Mouse (Mus musculus) layer of hippocampus, adult 2 months (tissue): Measurements from ENCODE around the gene Sh3bp2. TPM values are rescaled to one million over a fixed set of nuclear protein-coding genes. Genes with fewer than 3 reads are reported as not detected.

Experiments used
- DNase-seq, 2 experiments: peaks; one replicate each; pipeline ENCODE4 v3.0.0; 2022; ENCODE audit warnings: low spot score in 2 of 2
- H3K27ac ChIP-seq: fragments of 200-600 bp; 2 replicates; pipeline ENCODE4 v1.8.1; 2022
- H3K4me3 ChIP-seq: fragments of 200-600 bp; 2 replicates; pipeline ENCODE4 v1.8.1; 2022; ENCODE audit warnings: mild to moderate bottlenecking
- CTCF ChIP-seq: fragments of 200-600 bp; conservative IDR thresholded peaks from 2 replicates; pipeline ENCODE4 v1.8.1; 2022; ENCODE audit warnings: antibody characterized with exemption, mild to moderate bottlenecking, moderate library complexity
- total RNA-seq, 2 experiments: library from RNA; stranded (reverse); gene quantifications; 2 replicates each; pipeline ENCODE4 v1.2.3; 2021

The Sh3bp2 gene
- total RNA-seq, 2 experiments from 2014 or later: 3.3 to 6.6 TPM

DNA sequence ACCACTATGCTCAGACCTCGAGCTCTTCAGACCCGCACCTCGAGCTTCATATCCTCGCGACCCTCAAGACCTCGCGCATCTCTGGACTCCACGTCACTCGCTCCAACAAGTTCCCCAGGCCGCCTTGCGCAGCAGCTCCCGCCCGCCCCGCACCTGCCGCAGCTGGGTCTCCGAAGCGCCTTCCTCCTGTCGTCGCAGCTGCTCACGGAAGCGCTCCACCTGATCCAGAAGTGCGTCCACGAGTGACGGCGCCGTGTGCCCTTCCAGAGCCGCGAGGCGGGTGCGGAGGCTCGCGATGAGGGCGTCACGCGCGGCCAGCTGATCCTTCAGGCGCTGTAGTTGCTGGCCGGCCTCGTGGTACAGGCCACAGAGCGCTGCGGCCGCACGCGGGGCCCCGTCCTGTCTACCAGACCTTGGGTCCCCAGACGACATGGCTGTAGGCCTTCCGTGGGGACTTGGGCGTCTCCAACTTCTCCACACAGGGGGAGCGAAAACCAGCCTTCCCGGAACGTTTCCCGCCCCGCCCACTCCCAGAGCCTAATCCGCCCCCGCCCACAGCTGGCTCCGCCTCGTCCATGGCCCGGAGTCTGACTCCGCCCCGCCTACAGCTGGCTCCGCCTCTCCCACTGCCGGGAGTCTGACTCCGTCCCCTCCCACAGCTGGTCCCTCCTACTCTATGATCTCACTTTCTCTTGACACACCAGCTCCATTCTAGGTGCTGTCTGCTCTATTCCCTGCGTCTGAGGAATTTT is 12.0 kb upstream of the Sh3bp2 start, which contains the start of gene Tnip2:
Gene Tnip2, minus strand, starts transcription at position 526 of the 752 bp plus-strand sequence.
- Histone ChIP-seq H3K27ac (peak within 1 kb of the TSS; percentile 85), H3K4me3 (peak within 1 kb of the TSS; percentile 87)
- no peak for TF ChIP-seq CTCF
- peak; percentile 91 to 93 for DNase-seq

DNA sequence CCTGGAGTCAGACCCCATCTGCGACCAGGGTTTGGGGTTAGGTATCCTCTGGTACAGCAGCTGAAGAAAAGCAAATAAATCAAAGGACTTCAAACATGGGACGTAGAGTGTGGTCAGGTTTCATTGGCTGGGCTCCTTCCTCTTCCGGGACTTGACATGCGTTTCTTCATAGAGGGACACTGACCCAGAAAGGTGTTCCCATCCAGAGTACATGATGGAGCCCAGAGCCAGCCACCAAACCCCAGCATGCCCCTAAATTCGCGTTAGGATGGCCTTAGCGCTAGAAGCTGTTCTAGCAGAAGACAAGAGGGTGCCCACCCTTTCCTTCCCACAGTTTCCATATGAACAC is 11.4 kb upstream of the Sh3bp2 start:
- Histone ChIP-seq H3K27ac (peak overlapping the region; percentile 85), H3K4me3 (peak overlapping the region; percentile 87)
- TF ChIP-seq CTCF: no peak
- no peak for DNase-seq

DNA sequence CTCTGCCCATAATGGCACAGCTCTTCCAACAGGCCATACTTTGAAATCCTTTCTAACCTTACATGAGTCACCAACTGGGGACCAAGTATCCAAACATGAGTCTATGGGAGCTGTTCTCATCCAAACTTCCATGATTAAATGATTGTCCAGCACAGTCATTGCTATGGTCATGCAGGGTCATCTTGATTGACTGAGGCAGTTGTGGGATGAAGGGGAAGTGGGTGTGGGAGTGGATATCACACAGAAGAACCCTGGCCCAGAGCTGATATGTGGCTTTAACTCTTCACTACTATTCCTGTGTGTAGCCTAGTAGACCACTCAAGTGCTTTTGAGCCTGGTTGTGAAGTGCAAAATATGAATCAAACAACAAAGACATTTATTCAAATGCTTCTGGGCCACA is 10.5 kb upstream of the Sh3bp2 start:
- H3K27ac ChIP-seq: no peak overlapping the region
- no peak for DNase-seq
- no peak for TF ChIP-seq CTCF
- no peak overlapping the region for H3K4me3 ChIP-seq

DNA sequence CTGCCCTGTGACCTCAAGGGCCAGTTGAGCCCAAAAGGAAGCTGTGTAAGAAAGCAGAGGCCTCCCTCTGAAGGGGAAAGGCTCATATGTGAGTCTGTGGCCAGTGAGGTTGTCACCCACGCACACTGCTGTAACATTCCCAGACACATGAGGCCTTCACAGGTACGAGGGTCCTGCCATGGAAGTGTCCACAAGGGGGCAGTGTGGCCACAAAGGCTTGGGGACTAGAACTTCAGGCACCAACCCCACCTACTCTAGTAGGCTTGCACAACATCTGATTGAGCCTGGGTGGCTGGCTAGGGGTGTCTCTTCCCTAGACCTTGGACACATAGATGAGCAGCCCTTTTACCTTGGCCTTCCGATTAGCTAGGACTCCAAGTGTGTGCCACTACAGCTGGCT is 7.7 kb upstream of the Sh3bp2 start:
- peak; percentile 50 to 74 for DNase-seq
- Histone ChIP-seq H3K4me3 (no peak overlapping the region), H3K27ac (no peak overlapping the region)
- TF ChIP-seq CTCF: peak; percentile 91

DNA sequence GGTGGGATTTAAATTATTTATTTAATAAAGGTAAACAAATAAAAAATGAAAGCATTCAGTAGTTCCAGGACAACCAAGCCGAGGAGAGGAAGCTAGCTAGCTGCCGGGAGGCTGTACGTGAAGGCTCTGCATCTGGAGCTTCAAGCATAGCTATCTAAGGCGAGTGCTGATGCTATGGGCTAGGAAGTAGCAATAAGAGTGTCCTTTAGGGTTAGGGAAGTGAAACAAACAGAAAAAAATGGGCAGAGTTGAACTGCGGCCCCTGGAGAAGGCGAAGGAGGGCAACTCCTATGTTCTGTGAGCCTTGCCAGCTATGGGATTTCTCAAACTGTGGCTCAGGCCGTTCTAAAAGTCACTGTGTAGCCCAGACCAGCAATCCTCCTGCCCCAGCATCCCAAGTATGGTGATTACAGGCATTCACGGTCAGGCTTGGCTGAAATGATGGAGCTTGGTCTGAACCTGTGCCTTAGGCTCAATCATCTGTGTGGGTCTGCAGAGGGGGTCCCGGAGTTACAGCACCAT is 6.2 kb upstream of the Sh3bp2 start:
- no peak for DNase-seq
- H3K27ac ChIP-seq: no peak overlapping the region
- TF ChIP-seq CTCF: no peak
- H3K4me3 ChIP-seq: no peak overlapping the region

DNA sequence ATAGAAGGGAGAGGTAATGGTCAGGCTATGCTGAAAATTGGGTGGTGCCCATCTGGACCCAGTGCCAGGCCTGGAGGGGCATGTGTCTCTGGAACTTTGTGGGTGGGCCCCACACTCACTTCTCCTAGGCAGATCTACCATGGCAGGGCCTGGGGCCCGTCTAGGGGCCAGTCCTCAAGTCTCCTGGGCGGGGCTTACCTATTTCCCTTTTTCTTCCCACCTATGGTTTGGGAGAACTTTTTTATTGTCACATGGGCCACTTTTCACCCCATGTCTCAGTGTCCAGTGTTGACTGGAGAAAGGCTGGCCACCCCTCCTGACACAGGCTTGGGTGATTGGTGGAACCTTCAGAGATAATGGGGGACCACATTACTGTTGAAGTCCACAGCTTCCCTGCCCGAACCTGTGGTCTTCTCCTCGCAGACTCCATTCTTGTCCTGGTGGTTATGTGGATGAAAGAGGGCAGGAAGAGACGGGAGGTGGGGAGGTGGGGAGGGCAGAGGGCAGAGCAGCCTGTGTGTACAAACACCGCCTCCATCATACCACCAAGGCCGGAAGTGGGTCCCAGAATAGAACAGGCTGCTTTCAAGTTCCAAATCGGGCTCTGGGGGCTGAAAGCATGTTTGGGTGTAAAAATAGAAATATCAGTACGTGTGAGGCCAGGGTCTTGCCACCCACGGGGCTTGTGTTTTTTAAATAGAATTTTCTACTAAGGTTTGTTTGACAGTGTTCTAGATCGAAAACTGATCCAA is 5.0 kb upstream of the Sh3bp2 start:
- no peak overlapping the region for H3K27ac ChIP-seq
- H3K4me3 ChIP-seq: no peak overlapping the region
- DNase-seq: no peak
- TF ChIP-seq CTCF: no peak

DNA sequence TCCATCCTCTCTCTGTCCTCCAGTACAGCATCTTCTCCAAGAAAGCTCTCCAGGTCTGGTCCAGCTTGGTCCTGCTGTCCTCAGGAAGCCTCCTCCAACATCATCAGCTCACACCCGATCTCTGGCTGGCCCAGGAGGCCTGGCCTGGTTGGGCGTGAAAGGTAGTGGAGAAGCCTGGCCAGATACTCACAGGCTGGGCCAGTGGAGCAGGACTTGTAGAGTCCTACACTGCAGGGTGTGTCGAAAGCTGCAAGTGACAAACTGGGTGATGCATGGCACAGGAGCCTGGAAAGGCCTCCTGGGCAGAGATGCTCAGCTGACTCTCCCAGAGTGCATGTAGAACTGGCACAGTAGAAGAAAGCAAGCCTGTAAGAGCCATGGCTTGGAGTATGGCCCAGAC is 4.3 kb upstream of the Sh3bp2 start:
- TF ChIP-seq CTCF: no peak
- H3K27ac ChIP-seq: no peak overlapping the region
- no peak overlapping the region for H3K4me3 ChIP-seq
- DNase-seq: no peak

DNA sequence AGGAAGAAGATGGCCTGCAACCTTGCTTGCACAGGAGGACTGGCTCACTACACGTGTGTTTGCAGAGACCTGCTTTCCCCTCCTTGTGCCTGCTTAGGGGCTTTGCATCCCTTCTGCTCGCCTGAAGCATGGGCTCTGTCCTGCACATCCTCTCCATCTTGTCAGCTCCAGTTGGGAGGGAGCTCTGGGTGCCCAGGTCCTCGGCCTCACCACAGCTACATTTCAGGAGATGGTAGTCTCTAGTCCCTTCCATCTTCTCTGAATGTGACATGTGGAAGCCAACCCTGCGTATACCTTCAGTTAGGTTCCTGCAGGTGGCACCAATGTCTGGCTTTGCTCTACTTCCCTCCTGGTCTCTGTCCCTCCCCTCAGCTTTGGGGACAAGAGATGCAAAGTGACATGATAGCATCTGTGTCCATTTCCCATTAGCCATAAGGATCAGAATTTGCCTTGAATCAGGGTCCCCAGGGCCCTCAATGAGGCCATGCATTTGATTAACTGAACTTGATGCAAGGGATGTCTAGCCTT is 1.6 kb upstream of the Sh3bp2 start:
- DNase-seq: no peak
- Histone ChIP-seq H3K4me3 (no peak overlapping the region), H3K27ac (no peak overlapping the region)
- peak; percentile 48 for TF ChIP-seq CTCF

DNA sequence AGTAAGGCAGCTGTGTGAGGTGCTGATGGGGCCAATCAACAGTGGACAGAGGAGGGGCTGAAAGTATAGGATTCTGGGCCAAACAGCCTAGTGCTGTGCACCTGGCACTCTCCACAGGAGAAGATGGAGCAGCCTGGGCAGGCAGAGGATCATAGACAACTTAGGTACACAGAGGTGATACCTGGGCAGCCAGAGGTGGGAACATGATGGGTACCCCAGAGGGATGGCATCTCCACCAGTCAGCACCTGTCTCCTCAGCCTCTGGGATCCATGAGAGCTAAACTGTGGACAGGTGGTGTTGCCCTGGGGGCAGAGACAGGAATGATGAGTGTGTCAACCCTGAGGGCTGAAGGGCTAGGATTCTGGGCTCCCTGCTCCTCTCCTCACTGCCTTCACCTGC is 1.1 kb upstream of the Sh3bp2 start:
- Histone ChIP-seq H3K4me3 (no peak overlapping the region), H3K27ac (no peak overlapping the region)
- TF ChIP-seq CTCF: no peak
- DNase-seq: no peak

DNA sequence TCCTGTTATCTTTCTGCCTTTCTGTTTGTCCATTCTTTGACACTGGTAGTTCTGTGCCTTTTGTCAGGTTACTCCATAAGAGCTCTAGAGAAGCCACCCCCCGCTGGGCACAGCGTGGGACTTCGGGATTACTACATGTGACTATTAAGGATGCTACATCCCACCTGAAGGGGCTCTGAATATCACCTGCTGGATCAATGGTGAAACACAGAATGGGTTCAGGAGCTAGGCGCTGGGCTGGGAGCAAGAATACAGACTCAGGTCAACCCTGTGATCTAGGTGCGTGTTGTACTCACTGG is 788 bp downstream of the Sh3bp2 start:
- no peak for DNase-seq
- Histone ChIP-seq H3K27ac (no peak overlapping the region), H3K4me3 (peak overlapping the region; percentile 63; the same call in 1 of the 2 replicates)
- no peak for TF ChIP-seq CTCF

DNA sequence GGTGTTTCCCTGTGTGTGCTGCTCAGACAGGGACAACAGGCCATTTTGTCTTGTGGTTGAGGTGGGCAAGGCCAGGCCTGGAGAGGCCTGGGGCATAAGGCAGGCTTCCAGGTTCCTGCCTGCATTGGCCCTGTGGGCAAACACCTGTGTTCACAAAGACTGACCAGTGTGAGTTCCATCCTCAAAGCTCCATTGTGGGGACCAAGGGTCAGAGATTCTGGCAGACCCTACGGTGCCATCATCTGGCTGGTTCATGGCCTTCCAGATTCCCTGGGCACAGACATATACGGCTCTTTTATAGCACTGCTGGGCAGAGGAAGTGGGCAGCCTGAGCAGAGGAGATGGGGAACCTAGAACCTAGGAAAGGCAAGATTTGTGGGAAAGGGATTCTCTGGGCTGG is 1.7 kb downstream of the Sh3bp2 start:
- Histone ChIP-seq H3K27ac (no peak overlapping the region), H3K4me3 (no peak overlapping the region)
- TF ChIP-seq CTCF: no peak
- no peak for DNase-seq

DNA sequence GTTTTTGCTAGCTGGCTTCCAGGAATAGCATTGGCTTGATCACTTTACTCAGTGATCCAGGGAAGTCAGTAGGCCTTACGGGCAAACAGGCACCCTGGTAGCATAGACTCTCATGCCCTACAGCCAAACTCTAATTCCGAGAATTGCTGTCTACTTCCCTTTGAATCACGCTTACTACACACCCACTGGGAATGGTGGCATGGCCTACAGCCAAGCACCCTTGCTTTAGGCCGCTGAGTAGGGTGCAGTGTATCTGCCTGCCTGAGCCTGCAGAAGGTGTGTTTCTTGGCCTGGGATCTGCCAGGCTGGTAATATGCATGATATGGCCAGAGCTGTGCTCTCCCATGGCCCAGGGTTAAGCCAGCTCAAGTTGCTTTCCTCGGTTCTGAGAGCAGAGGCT is 3.1 kb downstream of the Sh3bp2 start:
- Histone ChIP-seq H3K27ac (no peak overlapping the region), H3K4me3 (no peak overlapping the region)
- DNase-seq: no peak
- TF ChIP-seq CTCF: no peak

DNA sequence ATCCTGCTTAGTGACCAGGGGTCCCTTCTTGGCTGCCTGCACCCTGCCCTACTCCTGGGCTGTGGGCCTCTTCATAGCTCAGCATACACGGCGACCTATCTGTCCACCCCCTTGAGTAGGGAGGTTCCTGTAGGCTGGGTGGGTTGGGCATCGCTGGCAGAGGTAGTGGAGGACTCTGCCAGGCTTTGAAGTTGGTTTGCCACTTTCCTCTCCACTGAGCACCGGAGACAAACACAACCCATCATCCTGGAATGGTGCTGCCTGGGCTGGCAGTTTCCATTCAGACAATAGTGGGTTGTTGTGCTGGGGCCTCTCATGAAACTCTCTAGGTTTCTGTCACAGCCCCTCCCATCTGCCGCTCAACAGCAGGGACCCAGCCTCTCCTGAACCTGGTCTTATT is 4.5 kb downstream of the Sh3bp2 start:
- TF ChIP-seq CTCF: no peak
- DNase-seq: no peak
- Histone ChIP-seq H3K4me3 (no peak overlapping the region), H3K27ac (peak overlapping the region; percentile 32; the same call in 1 of the 2 replicates)
